Mouse (Mus musculus): ENCODE results near the gene Ptprcap.

- TF ChIP-seq POLR2A (IDR thresholded peaks at IDR 0.05; ENCODE audit: low read depth, low read length): no peak
- no peak for TF ChIP-seq CTCF (IDR thresholded peaks at IDR 0.05; ENCODE audit: extremely low read depth, insufficient read length, insufficient replicate concordance, low read depth, low read length)
Observed at GRCm38 (mm10) chr19:4175368-4175947, 22.1 kb downstream of the Ptprcap start, which contains the start of gene Carns1.

Measured in small intestine, adult 2 months (tissue).